ENCODE assay signal across 27 mouse cellular contexts in genomic region chr7:127508291-127508690, GRCm38 (mm10). TPM values are rescaled to one million over a fixed set of nuclear protein-coding genes. Genes with fewer than 3 reads are reported as not detected.
A peak's percentile ranks its signal among the peaks of the same experiment; 100 is the strongest.
DNase-seq lines count a peak whose midpoint lies in the region; ATAC-seq lines count a peak whose summit lies in the region.
"Had no signal": no experiment of that assay in that cellular context is flagged by ENCODE, and none has a peak within 500 bp of the region (broad histone marks: within the 10 kb centered on the region; RNA-seq: fewer than 3 reads in every experiment).

No protein-coding gene starts in this region.

- ATAC-seq in midbrain, embryonic 11.5 days (ENCODE audit: low FRiP score): no peak
- no peak for ATAC-seq in midbrain, embryonic 15.5 days (replicated peaks)
- ATAC-seq: activated CD4-positive, CD25-positive, alpha-beta regulatory T cell, adult 4 months; CD4-positive, CD25-positive, alpha-beta regulatory T cell, adult 4 months; Patski had no signal

- H3K4me2 ChIP-seq in midbrain, embryonic 11.5 days: no peak overlapping the region
- no peak overlapping the region for H3K4me2 ChIP-seq in midbrain, embryonic 15.5 days

- no peaks in the 10 kb centered on the region for H3K36me3 ChIP-seq in midbrain, embryonic 11.5 days (ENCODE audit: control insufficient read depth, insufficient read depth, low read length)
- no peaks in the 10 kb centered on the region for H3K36me3 ChIP-seq in midbrain, embryonic 15.5 days (replicated peaks)

- WGBS in midbrain, embryonic 11.5 days: 94% methylated on average over 3 of the region's 3 CpGs
- WGBS in midbrain, embryonic 15.5 days: over 99% methylated on average over 3 of the region's 3 CpGs

- H3K9ac ChIP-seq in midbrain, embryonic 11.5 days (ENCODE audit: low read length): no peak overlapping the region
- H3K9ac ChIP-seq in midbrain, embryonic 15.5 days: no peak overlapping the region

- peak; percentile 66 for DNase-seq in heart, adult 11 months
- no peak for DNase-seq in heart, adult 18-20 months
- peak; percentile 80 for DNase-seq in midbrain, embryonic 11.5 days (ENCODE audit: low spot score, missing footprints)
- peak; percentile 23 for DNase-seq in ES-CJ7 (ENCODE audit: low read depth, low spot score)
- DNase-seq in embryo, embryonic 10 days (ENCODE audit: low spot score): no peak
- DNase-seq: adrenal gland, adult 2 months; adrenal gland, adult 8-10 months; adrenal gland, postnatal 10 days; adrenal gland, postnatal 14 days; adrenal gland, postnatal 25 days; adrenal gland, postnatal 36 days; B cell, adult 2 months; cerebellum, adult 11 months; cerebellum, adult 11-12 months; cerebellum, adult 18-20 months; cerebellum, adult 2 months had no signal

- no peak overlapping the region for H3K4me3 ChIP-seq in midbrain, embryonic 11.5 days (ENCODE audit: low read depth, low read length)
- H3K4me3 ChIP-seq in midbrain, embryonic 15.5 days: no peak overlapping the region

- no peaks in the 10 kb centered on the region for H3K9me3 ChIP-seq in midbrain, embryonic 11.5 days (ENCODE audit: control insufficient read depth, low read length)
- H3K9me3 ChIP-seq in midbrain, embryonic 15.5 days: no peaks in the 10 kb centered on the region
- H3K9me3 ChIP-seq: G1E had no signal

- H3K27me3 ChIP-seq in midbrain, embryonic 11.5 days (ENCODE audit: control insufficient read depth, insufficient read depth, low read length): no peaks in the 10 kb centered on the region
- no peaks in the 10 kb centered on the region for H3K27me3 ChIP-seq in midbrain, embryonic 15.5 days (replicated peaks)
- H3K27me3 ChIP-seq: CH12.LX, Patski had no signal

- peaks cover 8% of the 10 kb centered on the region for H3K4me1 ChIP-seq in midbrain, embryonic 11.5 days (ENCODE audit: control insufficient read depth, insufficient read depth, low read length)
- peaks cover 9% of the 10 kb centered on the region for H3K4me1 ChIP-seq in midbrain, embryonic 15.5 days

- no peak overlapping the region for H3K27ac ChIP-seq in midbrain, embryonic 11.5 days (ENCODE audit: low read depth, low read length)
- H3K27ac ChIP-seq in midbrain, embryonic 15.5 days: no peak overlapping the region

RNA-seq across cellular contexts. Expression of gene Srcap, which starts 3.5 kb away (rescaled TPM):
- 10 to 100 TPM; 47.1 to 56.4 TPM for total RNA-seq in heart, adult 18-20 months (2021)
- polyA plus RNA-seq in midbrain, embryonic 11.5 days (2014; fragmentation: Nextera tagmentation; extraction: Ambion mirVana): 49.6 and 52.1 TPM in 2 replicates
- 60.4 and 68.0 TPM in 2 replicates for polyA plus RNA-seq in midbrain, embryonic 15.5 days (2015; fragmentation: Nextera tagmentation; extraction: Ambion mirVana)

RNA-seq across cellular contexts. Expression of gene Gm42715, which starts 11.1 kb away (rescaled TPM):
- 10 to 100 TPM in 1 of 2 experiments, 1 to 10 TPM in 1; 9.7 to 11.4 TPM for total RNA-seq in heart, adult 18-20 months (2021)
- 19.2 and 20.2 TPM in 2 replicates for polyA plus RNA-seq in midbrain, embryonic 11.5 days (2014; fragmentation: Nextera tagmentation; extraction: Ambion mirVana)
- polyA plus RNA-seq in midbrain, embryonic 15.5 days (2015; fragmentation: Nextera tagmentation; extraction: Ambion mirVana): 17.4 and 17.5 TPM in 2 replicates

RNA-seq across cellular contexts. Expression of gene Fbrs, which starts 29.3 kb away (rescaled TPM):
- total RNA-seq in heart, adult 18-20 months (2021): 10 to 100 TPM; 24.2 to 31.1 TPM
- polyA plus RNA-seq in midbrain, embryonic 11.5 days (2014; fragmentation: Nextera tagmentation; extraction: Ambion mirVana): 9.8 and 10.7 TPM in 2 replicates
- 13.8 and 15.9 TPM in 2 replicates for polyA plus RNA-seq in midbrain, embryonic 15.5 days (2015; fragmentation: Nextera tagmentation; extraction: Ambion mirVana)

RNA-seq across cellular contexts. Expression of gene Prr14, which starts 48.9 kb away (rescaled TPM):
- total RNA-seq in heart, adult 18-20 months (2021): 10 to 100 TPM; 21.1 to 22.2 TPM
- 70.3 and 72.4 TPM in 2 replicates for polyA plus RNA-seq in midbrain, embryonic 11.5 days (2014; fragmentation: Nextera tagmentation; extraction: Ambion mirVana)
- 40.5 TPM in 2 replicates for polyA plus RNA-seq in midbrain, embryonic 15.5 days (2015; fragmentation: Nextera tagmentation; extraction: Ambion mirVana)

RNA-seq across cellular contexts. Expression of gene Tmem265, which starts 52.9 kb away (rescaled TPM):
- not detected for total RNA-seq in heart, adult 18-20 months (2021)
- polyA plus RNA-seq in midbrain, embryonic 11.5 days (2014; fragmentation: Nextera tagmentation; extraction: Ambion mirVana): 4.0 and 8.4 TPM in 2 replicates
- 5.7 and 6.3 TPM in 2 replicates for polyA plus RNA-seq in midbrain, embryonic 15.5 days (2015; fragmentation: Nextera tagmentation; extraction: Ambion mirVana)
- total RNA-seq: adrenal gland, adult 18-20 months; adrenal gland, adult 2 months; adrenal gland, adult 8-10 months; adrenal gland, postnatal 10 days; adrenal gland, postnatal 14 days; adrenal gland, postnatal 25 days; adrenal gland, postnatal 36 days; adrenal gland, postnatal 4 days; ES-E14; MEL had no signal
- polyA plus RNA-seq: C2C12; cerebellum, adult 2 months; Patski had no signal

Comparison
In these comparisons a context has a peak if more than half of its experiments do, and no peak if none do; other contexts are left out.
1. DNase-seq: peak in heart, adult 11 months (single experiment), midbrain, embryonic 11.5 days (single experiment) and ES-CJ7 (single experiment); none in heart, adult 18-20 months (0 of 2) and embryo, embryonic 10 days (single experiment).